Comparison of ENCODE assay signal across 10 mouse cellular contexts in genomic region chr10:66973866-66974265, GRCm38 (mm10).
"Had no signal": no experiment of that assay in that cellular context is flagged by ENCODE, and none has a peak within 500 bp of the region (broad histone marks: within the 10 kb centered on the region; RNA-seq: fewer than 3 reads in every experiment).

No protein-coding gene starts in this region.

- ATAC-seq: liver, embryonic 12.5 days had no signal

- H3K4me3 ChIP-seq: kidney, embryonic 15.5 days; limb, embryonic 15.5 days; liver, embryonic 12.5 days; midbrain, embryonic 12.5 days; stomach, embryonic 15.5 days had no signal

- H3K9ac ChIP-seq: kidney, embryonic 15.5 days; limb, embryonic 15.5 days; liver, embryonic 12.5 days; midbrain, embryonic 12.5 days; stomach, embryonic 15.5 days had no signal

- H3K4me1 ChIP-seq: liver, embryonic 12.5 days; midbrain, embryonic 12.5 days had no signal

- H3K9me3 ChIP-seq: kidney, embryonic 15.5 days; limb, embryonic 15.5 days; liver, embryonic 12.5 days; midbrain, embryonic 12.5 days; stomach, embryonic 15.5 days had no signal

- H3K36me3 ChIP-seq: kidney, embryonic 15.5 days; limb, embryonic 15.5 days; liver, embryonic 12.5 days; midbrain, embryonic 12.5 days; stomach, embryonic 15.5 days had no signal

- H3K27me3 ChIP-seq: kidney, embryonic 15.5 days; limb, embryonic 15.5 days; liver, embryonic 12.5 days; midbrain, embryonic 12.5 days; stomach, embryonic 15.5 days had no signal

- H3K4me2 ChIP-seq: kidney, embryonic 15.5 days; limb, embryonic 15.5 days; liver, embryonic 12.5 days; midbrain, embryonic 12.5 days; stomach, embryonic 15.5 days had no signal

- DNase-seq: kidney, adult 2 months; kidney, postnatal 14 days; left cerebral cortex, postnatal 4 days; right cerebral cortex, postnatal 14 days; thymus, postnatal 4 days had no signal

- H3K27ac ChIP-seq: kidney, embryonic 15.5 days; limb, embryonic 15.5 days; liver, embryonic 12.5 days; midbrain, embryonic 12.5 days had no signal
